Mouse (Mus musculus) lung, embryonic 14.5 days (tissue): Measurements from ENCODE around the gene Hmgcr. TPM values are rescaled to one million over a fixed set of nuclear protein-coding genes. Genes with fewer than 3 reads are reported as not detected.

Experiments
- ATAC-seq: fragments of 200-750 bp; cut with Nextera tagmentation; 2 replicates; pipeline ENCODE4 v1.8.0; 2017; ENCODE audit warnings: mild to moderate bottlenecking, moderate TSS enrichment, moderate library complexity; ENCODE audit not compliant: insufficient read depth
- DNase-seq: peaks from one replicate; pipeline ENCODE4 v3.0.0-alpha.2; 2015
- H3K27ac ChIP-seq: fragments of 300-500 bp; sonication (generic); 2 replicates; pipeline ENCODE4 v1.5.1; 2014; ENCODE audit warnings: low read depth, mild to moderate bottlenecking, moderate library complexity
- H3K27me3 ChIP-seq: fragments of 300-500 bp; sonication (generic); 2 replicates; pipeline ENCODE4 v1.6.1; 2014; ENCODE audit warnings: low read length, control low read depth; ENCODE audit not compliant: insufficient read depth
- H3K36me3 ChIP-seq: fragments of 300-500 bp; sonication (generic); 2 replicates; pipeline ENCODE4 v1.6.1; 2014; ENCODE audit warnings: control low read depth; ENCODE audit not compliant: insufficient read depth
- H3K4me1 ChIP-seq: fragments of 300-500 bp; sonication (generic); 2 replicates; pipeline ENCODE4 v1.6.1; 2014; ENCODE audit warnings: antibody characterized with exemption, control low read depth; ENCODE audit not compliant: insufficient read depth
- H3K4me2 ChIP-seq: fragments of 300-500 bp; sonication (generic); 2 replicates; pipeline ENCODE4 v1.6.1; 2014; ENCODE audit warnings: mild to moderate bottlenecking
- H3K4me3 ChIP-seq: fragments of 300-500 bp; sonication (generic); 2 replicates; pipeline ENCODE4 v1.5.1; 2014; ENCODE audit warnings: low read depth, low read length
- H3K9ac ChIP-seq: fragments of 300-500 bp; sonication (generic); 2 replicates; pipeline ENCODE4 v1.6.1; 2014
- H3K9me3 ChIP-seq: fragments of 300-500 bp; sonication (generic); 2 replicates; pipeline ENCODE4 v1.6.1; 2016; ENCODE audit warnings: low read depth, low read length, control low read depth
- CTCF ChIP-seq: IDR thresholded peaks from 2 replicates; pipeline ENCODE4 v1.5.1; 2016; ENCODE audit warnings: antibody characterized with exemption, low read depth
- WGBS: fragments of 180-500 bp; shearing (Covaris S2); extraction: QIAGEN DNeasy Blood & Tissue Kit; methylation state at CpG from one replicate; pipeline ENCODE4 v1.1.7; 2014; 5-methylcytosine and 5-hydroxymethylcytosine counted together
- polyA plus RNA-seq: library from polyadenylated mRNA; unstranded; fragments of >200 nt; fragmentation: Nextera tagmentation; extraction: Ambion mirVana; gene quantifications from 2 replicates; pipeline ENCODE4 v1.2.1, GENCODE M21; 2014

Hmgcr gene
- polyA plus RNA-seq, 1 experiment from 2014 or later: 73.8 TPM

GRCm38 (mm10) chr13:96678616-96679015 is 7.9 kb upstream of the Hmgcr start:
- Histone ChIP-seq H3K4me1 (no peaks in the 10 kb centered on the region), H3K9ac (no peak overlapping the region)

DNA sequence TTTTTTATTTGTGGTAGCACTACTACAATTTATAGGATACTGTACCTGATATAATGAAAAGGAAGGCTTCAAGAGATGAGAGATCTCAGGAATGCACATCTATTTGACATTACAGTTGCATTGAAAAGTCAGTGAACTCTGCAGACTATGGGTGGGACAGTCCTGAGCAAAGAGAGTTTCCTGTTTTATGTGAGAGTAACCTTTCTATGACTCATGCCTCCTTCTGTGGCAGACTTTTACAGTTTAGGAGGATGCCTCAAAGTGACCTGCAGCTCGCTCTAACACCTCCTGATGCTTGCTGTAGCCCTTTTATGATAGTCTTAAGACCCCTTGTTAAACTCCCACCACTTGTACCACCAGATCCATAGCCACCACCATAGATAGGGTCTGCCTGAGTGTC is 6.3 kb upstream of the Hmgcr start:
- 65% methylated on average over 1 of the region's 1 CpGs for WGBS

More at GRCm38 (mm10) chr13:96678616-96679015, 7.9 kb upstream of the Hmgcr start:
- H3K36me3 ChIP-seq: no peaks in the 10 kb centered on the region
- no peak overlapping the region for H3K27ac ChIP-seq
- H3K9me3 ChIP-seq: no peaks in the 10 kb centered on the region
- no peak for ATAC-seq
- H3K27me3 ChIP-seq: no peaks in the 10 kb centered on the region
- TF ChIP-seq CTCF: no peak
- H3K4me2 ChIP-seq: no peak overlapping the region
- WGBS: 75% methylated on average over 6 of the region's 6 CpGs
- H3K4me3 ChIP-seq: no peak overlapping the region
- DNase-seq: no peak

GRCm38 (mm10) chr13:96675756-96676155 is 5.0 kb upstream of the Hmgcr start:
- DNase-seq (no peak), ATAC-seq (no peak)
- 75% methylated on average over 6 of the region's 6 CpGs for WGBS
- Histone ChIP-seq H3K27me3 (no peaks in the 10 kb centered on the region), H3K36me3 (no peaks in the 10 kb centered on the region), H3K9me3 (no peaks in the 10 kb centered on the region), H3K4me2 (no peak overlapping the region), H3K4me3 (no peak overlapping the region), H3K27ac (no peak overlapping the region), H3K9ac (no peak overlapping the region), H3K4me1 (no peaks in the 10 kb centered on the region)
- TF ChIP-seq CTCF: no peak

More for the DNA sequence above, 6.3 kb upstream of the Hmgcr start:
- no peaks in the 10 kb centered on the region for H3K4me1 ChIP-seq
- no peak for TF ChIP-seq CTCF
- no peak overlapping the region for H3K9ac ChIP-seq
- H3K4me2 ChIP-seq: no peak overlapping the region
- H3K27me3 ChIP-seq: no peaks in the 10 kb centered on the region
- no peaks in the 10 kb centered on the region for H3K36me3 ChIP-seq
- H3K27ac ChIP-seq: no peak overlapping the region
- H3K4me3 ChIP-seq: no peak overlapping the region
- no peak for DNase-seq
- H3K9me3 ChIP-seq: no peaks in the 10 kb centered on the region
- no peak for ATAC-seq

GRCm38 (mm10) chr13:96673817-96674216 is 3.1 kb upstream of the Hmgcr start:
- 79% methylated on average over 7 of the region's 7 CpGs for WGBS
- Histone ChIP-seq H3K9me3 (no peaks in the 10 kb centered on the region), H3K9ac (no peak overlapping the region), H3K4me2 (no peak overlapping the region), H3K4me3 (no peak overlapping the region), H3K36me3 (no peaks in the 10 kb centered on the region), H3K27ac (no peak overlapping the region), H3K4me1 (peaks cover 3% of the 10 kb centered on the region; the same call in 1 of the 2 replicates), H3K27me3 (no peaks in the 10 kb centered on the region)
- ATAC-seq (no peak), DNase-seq (no peak)
- TF ChIP-seq CTCF: no peak

DNA sequence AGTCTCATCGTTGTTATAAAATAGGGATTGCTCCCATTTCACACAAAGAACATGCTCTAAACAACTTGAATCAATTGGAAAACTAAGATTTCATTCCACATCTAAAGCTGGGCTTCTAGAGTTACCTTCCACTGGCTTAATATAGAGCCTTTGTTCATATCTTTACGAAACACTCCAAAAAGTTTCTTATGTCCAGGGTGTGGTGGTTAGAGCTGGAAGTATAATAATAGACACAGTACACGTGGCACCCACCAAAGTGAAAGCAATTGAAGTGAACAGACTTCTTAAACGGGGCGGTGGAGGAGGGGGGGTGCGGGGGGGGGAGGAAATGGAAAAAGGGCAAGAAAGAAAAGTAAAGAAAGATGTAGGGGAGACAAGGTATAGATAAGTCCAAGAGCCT is 1.5 kb upstream of the Hmgcr start:
- TF ChIP-seq CTCF: no peak
- no peaks in the 10 kb centered on the region for H3K27me3 ChIP-seq
- peaks cover 10% of the 10 kb centered on the region for H3K4me1 ChIP-seq
- DNase-seq: no peak
- no peak for ATAC-seq
- 78% methylated on average over 6 of the region's 6 CpGs for WGBS
- no peak overlapping the region for H3K27ac ChIP-seq
- H3K9ac ChIP-seq: no peak overlapping the region
- H3K9me3 ChIP-seq: no peaks in the 10 kb centered on the region
- no peak overlapping the region for H3K4me3 ChIP-seq
- no peak overlapping the region for H3K4me2 ChIP-seq
- no peaks in the 10 kb centered on the region for H3K36me3 ChIP-seq

DNA sequence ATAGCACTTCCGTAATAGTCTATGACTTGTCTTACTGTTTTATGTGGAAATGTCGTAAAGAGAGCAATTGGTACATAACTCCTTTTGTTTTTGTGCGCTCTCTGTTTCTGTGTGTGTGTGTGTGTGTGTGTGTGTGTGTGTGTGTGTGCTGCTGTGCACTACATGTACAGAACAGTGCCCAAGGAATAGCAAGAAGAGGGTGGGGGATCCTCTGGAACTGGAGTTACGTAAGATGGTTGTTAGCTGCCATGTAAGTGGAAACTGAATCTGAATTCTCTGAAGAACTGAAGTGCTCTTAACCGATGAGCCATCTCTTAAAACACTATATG is 1.1 kb upstream of the Hmgcr start:
- H3K4me2 ChIP-seq: no peak overlapping the region
- no peaks in the 10 kb centered on the region for H3K9me3 ChIP-seq
- no peaks in the 10 kb centered on the region for H3K27me3 ChIP-seq
- H3K27ac ChIP-seq: no peak overlapping the region
- ATAC-seq: no peak
- 92% methylated on average over 5 of the region's 5 CpGs for WGBS
- no peak for DNase-seq
- peaks cover 1% of the 10 kb centered on the region for H3K36me3 ChIP-seq
- TF ChIP-seq CTCF: no peak
- H3K9ac ChIP-seq: no peak overlapping the region
- peaks cover 10% of the 10 kb centered on the region for H3K4me1 ChIP-seq
- H3K4me3 ChIP-seq: no peak overlapping the region

GRCm38 (mm10) chr13:96671078-96671905 is 556 bp upstream of the Hmgcr start:
- peak overlapping the region; percentile 97 for H3K4me3 ChIP-seq

More at GRCm38 (mm10) chr13:96671078-96671905, 556 bp upstream of the Hmgcr start:
- peak; percentile 40 for TF ChIP-seq CTCF
- Histone ChIP-seq H3K36me3 (peaks cover 7% of the 10 kb centered on the region), H3K4me2 (peak overlapping the region; percentile 77), H3K4me1 (peaks cover 10% of the 10 kb centered on the region), H3K9ac (peak overlapping the region; percentile 57), H3K27ac (peak overlapping the region; percentile 73; the same call in 1 of the 2 replicates), H3K9me3 (no peaks in the 10 kb centered on the region), H3K27me3 (no peaks in the 10 kb centered on the region)
- DNase-seq: peak; percentile 31
- WGBS: 13% methylated on average over 31 of the region's 31 CpGs
- no peak for ATAC-seq
